Mouse (Mus musculus) lung, postnatal 10 days (tissue): ENCODE measurements around the gene Olfr1493-ps1.

Experiments used
- DNase-seq: peaks from one replicate; pipeline ENCODE4 v3.0.0; 2021

Olfr1493-ps1 gene

GRCm38 (mm10) chr19:13722978-13723377 lies at the start of gene Olfr1493-ps1:
Gene Olfr1493-ps1, plus strand, starts transcription at chr19:13723278.
- DNase-seq = no peak

GRCm38 (mm10) chr19:13696968-13697367 lies 26.1 kb upstream of the Olfr1493-ps1 start, which contains the start of gene Olfr1491:
Gene Olfr1491, plus strand, starts transcription at chr19:13697268.
- no peak for DNase-seq

DNA sequence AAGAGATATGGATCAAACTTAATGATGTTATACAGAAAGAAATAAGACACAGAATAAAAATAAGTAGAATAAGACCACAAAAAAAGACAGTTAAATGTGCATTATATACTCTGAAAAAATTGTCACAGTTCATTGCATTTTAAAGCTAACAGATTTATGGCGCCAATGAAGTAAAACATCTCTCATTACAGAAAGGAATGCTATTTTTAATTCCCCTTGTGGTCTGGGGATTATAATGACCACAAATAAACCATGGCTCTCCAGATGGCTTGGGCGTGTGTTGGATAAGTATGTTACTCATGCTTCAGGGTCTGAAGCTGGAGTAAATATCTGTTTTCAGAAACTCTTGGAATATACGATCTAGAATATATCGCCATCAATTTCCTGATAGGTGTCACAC lies 16.4 kb downstream of the Olfr1493-ps1 start, which contains the start of gene Olfr1494:
Olfr1494 (plus strand) TSS at position 301 of the 400 bp plus-strand sequence.
- no peak for DNase-seq

GRCm38 (mm10) chr19:13749366-13749765 lies 26.3 kb downstream of the Olfr1493-ps1 start:
- DNase-seq = no peak

- DNase-seq = no peak
Measured at GRCm38 (mm10) chr19:13764306-13764705, 41.2 kb downstream of the Olfr1493-ps1 start, which contains the start of gene Olfr1495. Gene Olfr1495, plus strand, starts transcription at chr19:13764606.

DNA sequence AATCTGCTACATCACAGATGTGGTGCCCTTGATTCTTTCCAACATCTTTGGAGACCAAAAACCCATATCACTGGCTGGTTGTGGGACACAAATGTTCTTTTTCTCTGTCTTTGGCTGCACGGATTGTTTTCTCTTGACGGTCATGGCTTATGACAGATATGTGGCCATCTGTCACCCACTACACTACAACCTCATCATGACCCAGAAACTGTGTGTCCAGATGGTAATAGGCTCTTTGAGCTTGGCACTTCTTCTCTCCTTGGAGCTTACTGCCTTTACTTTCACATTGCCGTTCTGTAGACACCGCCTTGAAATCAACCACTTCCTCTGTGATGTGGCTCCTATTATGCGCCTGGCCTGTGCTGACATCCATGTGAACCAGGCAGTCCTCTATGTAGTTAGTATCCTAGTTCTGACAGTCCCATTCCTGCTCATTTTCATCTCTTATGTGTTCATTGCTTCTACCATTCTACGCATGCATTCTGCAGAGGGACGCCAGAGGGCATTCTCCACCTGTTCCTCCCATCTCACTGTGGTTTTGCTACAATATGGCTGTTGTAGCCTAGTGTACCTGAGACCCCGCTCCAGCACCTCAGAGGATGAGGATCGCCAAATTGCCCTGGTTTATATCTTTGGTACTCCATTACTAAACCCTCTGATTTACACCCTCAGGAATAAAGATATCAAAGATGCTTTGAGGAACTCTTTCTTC lies 45.6 kb downstream of the Olfr1493-ps1 start:
- no peak for DNase-seq

DNA sequence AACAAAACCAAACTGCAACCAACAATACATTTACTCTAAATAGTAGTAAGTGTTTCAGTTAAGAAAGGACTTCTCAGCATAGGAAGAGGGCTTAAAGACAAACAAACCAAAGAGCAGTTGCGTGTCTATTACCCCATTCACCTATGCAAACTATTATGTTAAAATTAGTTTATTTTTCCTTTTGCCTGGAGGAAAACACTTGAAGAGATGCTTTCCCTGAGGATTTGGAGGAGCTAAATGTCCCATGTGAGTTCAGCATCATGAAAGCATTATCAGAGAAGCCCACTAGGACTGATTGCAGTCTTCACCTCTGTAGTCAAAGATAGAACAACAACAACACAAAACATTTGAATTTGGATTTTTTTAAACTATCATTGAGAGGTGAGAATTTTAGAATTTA lies 54.5 kb downstream of the Olfr1493-ps1 start, which contains the start of gene Olfr1496:
Olfr1496 (plus strand) TSS at position 301 of the 400 bp plus-strand sequence.
- no peak for DNase-seq
